Mouse (Mus musculus) 3T3-L1 (cell line): ENCODE data around the gene Chst8.
A peak's percentile ranks its signal among the peaks of the same experiment; 100 is the strongest.

Source experiments
- DNase-seq: peaks from one replicate; pipeline ENCODE4 v3.0.0-alpha.2; 2015; ENCODE audit warnings: low read depth, low spot score

Chst8 gene

GRCm38 (mm10) chr7:34799950-34800511 lies 12.5 kb downstream of the Chst8 start:
- DNase-seq = no peak

GRCm38 (mm10) chr7:34799404-34799771 lies 13.1 kb downstream of the Chst8 start:
- DNase-seq = no peak

GRCm38 (mm10) chr7:34798441-34799403 lies 13.8 kb downstream of the Chst8 start:
- DNase-seq = peak; percentile 2

DNA sequence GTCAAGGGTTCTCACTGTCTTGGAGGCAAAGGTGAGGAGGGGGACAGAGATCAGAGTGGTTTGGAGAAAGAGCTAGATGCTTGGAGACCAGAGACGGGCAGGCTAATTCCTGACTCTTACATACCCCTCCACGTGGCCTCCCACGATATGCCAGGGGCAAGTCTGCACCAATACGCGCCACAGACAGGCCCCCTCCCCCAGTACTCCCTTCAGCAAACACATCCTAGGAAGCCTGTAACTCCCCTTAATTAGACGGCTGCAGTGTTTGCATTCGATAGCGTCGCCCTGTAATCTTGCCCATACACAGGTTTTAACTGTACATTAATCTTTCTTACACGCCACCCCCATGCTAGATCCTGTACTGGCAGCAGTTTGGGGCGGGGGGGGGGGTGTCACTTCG lies 14.5 kb downstream of the Chst8 start:
- no peak for DNase-seq

DNA sequence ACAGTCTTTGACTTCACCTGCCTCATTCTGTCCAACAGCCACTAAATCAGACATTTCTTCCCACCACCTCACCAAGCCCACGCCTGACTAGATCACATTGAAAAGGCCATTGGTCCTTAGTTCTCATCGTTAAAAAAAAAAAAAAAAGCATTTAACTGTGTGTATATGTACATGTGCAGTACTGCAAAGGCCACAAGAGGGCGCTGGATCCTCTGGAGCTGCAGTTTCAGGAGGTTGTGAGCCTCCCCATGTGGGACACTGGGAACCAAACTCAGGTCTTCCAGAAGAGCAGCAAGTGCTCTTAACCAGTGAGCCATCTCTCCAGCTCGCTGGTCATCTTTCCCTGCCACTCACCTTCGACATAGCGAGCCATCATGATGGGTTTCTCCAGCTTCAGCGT lies 22.1 kb downstream of the Chst8 start:
- DNase-seq = no peak

DNA sequence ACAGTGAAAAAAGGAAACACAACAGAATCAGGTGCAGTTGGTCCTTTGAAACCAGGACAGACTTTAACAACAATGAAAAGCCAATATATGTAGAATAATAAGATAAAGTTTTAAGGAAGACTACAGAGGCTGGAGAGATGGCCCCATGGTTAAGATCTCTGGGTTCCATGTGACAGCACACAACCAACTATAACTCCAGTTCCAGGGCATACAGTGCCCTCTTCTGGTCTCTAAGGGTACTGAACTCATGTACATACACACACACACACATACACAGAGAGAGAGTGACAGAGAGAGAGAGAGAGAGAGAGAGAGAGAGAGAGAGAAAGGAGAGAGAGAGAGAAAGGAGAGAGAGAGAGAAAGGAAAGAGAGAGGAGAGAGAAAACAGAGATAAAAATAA lies 25.3 kb downstream of the Chst8 start:
- DNase-seq = no peak

DNA sequence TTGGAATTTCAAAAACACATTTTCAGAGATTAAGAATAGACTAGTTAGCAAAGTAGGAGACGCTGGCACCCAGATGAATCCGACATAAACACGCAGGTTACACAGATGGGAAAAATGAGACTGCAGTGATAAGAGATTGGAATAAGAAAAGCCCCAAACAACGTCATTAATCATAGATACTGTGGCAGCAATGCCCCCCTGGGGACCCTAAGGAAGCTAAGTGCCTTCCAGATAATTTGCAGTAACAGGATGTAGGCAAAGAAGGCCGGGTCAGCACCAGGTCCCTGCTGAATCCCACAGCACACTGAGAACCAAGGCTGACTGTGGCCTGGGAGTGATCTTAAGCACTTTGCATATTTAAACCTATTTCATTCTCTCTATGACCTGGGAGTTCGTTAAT lies 27.5 kb downstream of the Chst8 start:
- no peak for DNase-seq

GRCm38 (mm10) chr7:34784469-34784868 lies 28.0 kb downstream of the Chst8 start:
- no peak for DNase-seq

- peak; percentile 1 for DNase-seq
Observed at GRCm38 (mm10) chr7:34781988-34782387, 30.5 kb downstream of the Chst8 start.

GRCm38 (mm10) chr7:34781217-34781616 lies 31.3 kb downstream of the Chst8 start:
- no peak for DNase-seq

DNA sequence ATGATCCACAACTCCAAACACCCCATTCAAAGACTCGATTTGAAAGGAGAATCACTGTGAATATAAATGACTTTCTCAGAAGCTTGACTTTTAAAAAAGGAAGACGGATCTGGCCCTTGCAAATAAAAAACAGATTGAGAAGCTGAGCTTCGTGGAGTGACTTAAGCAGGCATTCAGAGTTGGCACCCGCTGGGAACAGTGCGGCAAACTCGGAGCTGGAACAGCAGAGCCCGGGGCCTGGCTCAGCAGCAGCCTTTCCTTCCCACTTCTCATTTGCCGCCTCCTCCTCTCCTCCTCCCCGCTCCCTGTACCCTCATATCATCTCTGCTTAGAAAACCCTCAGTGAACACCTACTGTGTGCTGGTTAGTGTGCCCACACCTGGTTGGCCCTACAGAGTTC lies 34.1 kb downstream of the Chst8 start:
- no peak for DNase-seq

GRCm38 (mm10) chr7:34775659-34776058 lies 36.9 kb downstream of the Chst8 start:
- no peak for DNase-seq

- DNase-seq = no peak
Observed at GRCm38 (mm10) chr7:34774947-34775346, 37.6 kb downstream of the Chst8 start.

DNA sequence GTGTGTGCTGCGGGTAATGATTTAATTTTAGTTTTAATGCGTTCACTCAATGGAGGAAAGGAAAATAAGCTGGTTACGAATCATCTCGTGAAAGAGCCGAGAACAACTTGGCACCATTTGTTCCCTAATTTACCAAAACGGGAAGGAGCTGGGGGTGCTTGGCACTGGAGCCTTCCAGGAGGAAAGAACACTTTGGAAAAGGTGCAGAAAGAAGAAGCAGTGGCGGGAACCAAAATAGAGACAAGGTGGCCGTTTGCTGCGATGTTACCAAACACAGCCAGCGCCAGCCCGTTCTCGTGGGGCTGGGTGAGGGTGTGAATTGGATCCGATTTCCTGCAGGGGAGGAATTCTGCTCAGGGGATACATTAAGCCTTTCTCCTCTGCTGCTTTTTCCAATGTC lies 38.5 kb downstream of the Chst8 start:
- no peak for DNase-seq

DNA sequence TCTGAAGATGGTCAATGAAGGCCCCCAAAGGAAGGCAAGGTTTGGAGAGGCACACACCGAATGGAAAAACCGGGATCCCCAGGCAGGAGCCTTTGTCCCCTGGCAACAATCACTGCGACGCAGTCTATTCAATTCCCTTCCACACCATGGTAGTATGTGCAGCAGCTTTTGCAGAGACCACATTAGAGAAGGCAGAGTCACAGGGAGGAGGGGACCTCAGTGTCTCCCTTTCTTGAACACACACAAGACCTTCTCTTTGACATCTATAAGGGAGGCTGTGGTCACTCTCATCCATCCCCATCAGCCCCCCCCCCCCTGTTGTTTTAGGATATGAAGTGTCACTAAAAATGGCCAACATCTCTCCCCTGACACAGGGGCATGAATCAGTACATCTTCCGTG lies 39.2 kb downstream of the Chst8 start:
- DNase-seq = no peak

DNA sequence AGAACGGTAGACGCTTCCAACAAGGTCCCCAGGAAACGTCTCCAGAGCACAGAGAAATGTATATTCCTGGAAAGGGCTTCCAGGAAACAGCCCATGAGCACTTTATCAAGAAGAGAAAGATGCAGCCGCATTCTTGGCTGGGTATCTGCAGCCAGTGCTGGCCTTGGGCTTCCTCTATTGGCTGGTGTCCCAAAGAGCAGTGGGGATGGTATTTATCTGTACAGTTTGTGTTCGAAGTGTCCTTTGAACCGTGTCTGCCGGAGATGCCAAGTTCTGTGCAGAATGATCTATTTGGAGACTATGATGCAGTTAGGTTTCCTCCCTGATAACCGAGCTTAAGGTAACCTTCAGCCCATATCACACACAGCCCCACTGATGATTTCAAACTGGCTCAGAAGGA lies 43.0 kb downstream of the Chst8 start:
- no peak for DNase-seq

DNA sequence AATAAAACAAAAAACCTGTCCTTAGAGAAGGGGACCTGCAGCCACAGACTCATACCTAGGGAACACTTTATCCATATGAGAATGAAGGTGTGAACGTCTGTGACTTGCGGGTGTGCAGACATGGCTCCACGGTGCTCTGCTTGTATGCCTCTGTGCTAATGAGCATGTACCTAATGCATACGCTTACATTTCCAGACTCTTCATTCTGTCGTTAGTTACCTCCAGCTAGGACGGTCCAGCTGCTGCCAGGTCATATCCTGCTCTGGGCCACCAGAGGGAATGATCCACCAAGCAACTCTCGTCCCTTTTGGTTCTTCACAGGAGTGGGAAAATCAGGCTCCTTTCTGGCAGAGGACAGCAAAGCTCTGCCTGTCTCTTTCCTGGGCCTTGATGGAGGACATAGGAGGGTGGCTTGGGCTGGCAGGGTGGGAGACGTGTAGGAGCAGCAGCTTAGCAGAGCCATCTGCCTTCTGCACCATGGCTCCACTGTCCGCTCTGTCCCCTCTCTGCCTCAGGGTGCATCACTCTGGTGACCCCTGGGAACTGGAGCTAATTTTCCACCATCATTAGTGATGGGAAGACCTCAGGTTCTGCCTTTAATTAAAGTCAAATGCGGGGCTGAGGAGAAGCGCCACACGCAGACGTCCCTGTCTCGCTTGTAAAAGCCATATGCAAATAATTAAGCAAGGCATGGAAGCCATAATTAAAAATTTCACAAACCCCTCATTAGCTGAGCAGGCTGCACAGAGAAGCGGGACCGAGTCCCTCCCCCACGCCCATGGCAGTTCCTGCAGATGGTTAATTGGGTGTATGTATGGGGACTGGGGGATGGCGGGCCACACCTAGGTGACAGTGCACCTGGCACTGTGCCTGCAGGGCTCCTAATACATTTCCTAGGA lies 48.0 kb downstream of the Chst8 start:
- DNase-seq = no peak

DNA sequence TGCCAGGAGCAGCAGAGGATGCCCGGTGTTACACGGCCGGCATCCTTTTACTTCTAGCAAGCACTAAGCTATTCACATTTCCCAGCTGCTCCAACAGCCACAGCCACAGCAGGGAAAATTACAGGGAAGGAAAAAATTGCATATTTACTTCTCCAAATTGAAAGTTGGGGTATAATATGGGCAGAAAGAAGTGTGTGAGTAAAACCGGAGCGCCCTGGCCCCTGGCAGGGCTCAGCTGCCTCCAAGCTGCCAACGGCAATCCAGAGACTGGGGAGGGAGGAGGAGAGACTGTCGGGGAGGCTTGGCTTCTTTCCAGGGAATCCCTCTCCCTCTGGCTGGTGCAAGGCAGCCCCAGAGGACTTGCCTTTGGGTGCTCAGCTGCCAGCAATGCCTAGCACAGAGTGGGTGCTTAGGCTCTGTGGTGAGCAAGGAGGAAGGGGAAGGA lies 53.1 kb downstream of the Chst8 start:
- DNase-seq = no peak

- no peak for DNase-seq
Observed at GRCm38 (mm10) chr7:34758721-34759120, 53.8 kb downstream of the Chst8 start.

DNA sequence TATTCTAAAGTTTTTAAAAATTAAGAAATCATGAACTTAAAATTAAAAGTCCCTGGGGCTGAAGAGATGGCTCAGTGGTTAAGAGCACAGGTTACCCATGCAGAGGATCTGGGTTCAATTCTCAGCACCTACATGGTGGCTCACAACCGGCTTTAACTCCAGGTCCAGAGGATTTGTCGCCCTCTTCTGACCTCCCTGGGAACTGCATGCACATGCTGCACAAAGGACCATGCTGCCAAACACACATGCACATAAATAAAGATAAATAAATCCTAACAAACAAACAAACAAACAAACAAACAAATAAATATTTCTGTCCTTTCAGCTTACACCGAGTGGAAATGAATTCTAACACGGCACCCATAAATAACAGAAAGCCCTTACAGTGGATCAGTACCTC lies 55.0 kb downstream of the Chst8 start:
- DNase-seq = no peak

DNA sequence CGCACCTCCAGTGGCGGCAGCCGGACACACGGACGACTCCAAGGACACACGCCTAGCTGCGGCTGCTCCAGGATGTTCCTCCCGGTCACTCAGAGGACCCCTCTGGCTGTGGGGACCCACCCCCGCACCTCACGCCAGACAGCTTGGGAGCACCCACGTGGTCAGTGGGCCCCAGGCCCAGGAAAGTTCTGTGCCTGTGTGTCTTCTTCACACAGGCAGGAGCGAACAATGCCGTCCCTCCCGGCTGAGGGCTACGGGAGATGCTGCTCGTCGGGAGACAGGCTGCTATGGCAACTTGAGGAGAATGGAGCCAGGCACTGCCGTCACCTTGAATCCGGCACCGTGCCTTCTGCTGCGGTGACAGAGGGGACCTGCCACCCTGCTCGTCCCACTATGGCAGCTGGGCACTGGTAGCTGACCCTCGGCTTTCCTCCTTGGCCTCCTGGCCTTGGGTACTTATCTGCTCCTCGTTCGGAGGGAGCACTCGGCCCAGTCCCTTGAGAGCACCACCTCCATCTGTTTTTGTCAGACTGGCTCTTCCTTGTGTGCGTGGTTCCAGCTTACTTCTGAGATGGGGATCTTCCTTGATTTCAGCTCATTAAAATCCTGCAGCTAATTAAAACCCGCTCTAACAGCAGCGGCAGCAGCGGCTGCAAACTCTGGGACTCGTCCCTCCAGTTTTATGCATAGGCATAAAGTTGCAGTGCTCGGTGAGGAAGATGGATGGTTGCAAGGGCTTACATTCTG lies 59.2 kb downstream of the Chst8 start:
- DNase-seq = no peak
